Mouse (Mus musculus): ENCODE measurements at regions not wholly inside any gene's neighbourhood (a gene's known extent, or its start where the extent isn't known, plus 50 kb on each side); places are given as distances from the start of the nearest gene placed in this dataset. TPM values are rescaled to one million over a fixed set of nuclear protein-coding genes. Genes with fewer than 3 reads are reported as not detected.
A peak's percentile ranks its signal among the peaks of the same experiment; 100 is the strongest.

- Histone ChIP-seq H3K27ac (no peak overlapping the region), H3K36me3 (no peaks in the 10 kb centered on the region), H3K4me3 (replicated peaks) (no peak overlapping the region), H3K27me3 (no peaks in the 10 kb centered on the region), H3K4me1 (no peaks in the 10 kb centered on the region), H3K9me3 (replicated peaks) (no peaks in the 10 kb centered on the region), H3K4me2 (no peak overlapping the region), H3K9ac (no peak overlapping the region)
- WGBS, result 71% methylated on average over 2 of the region's 2 CpGs
- ATAC-seq (replicated peaks; ENCODE audit: low FRiP score), result no peak
Observed at GRCm38 (mm10) chr13:75590836-75591235, 115.7 kb upstream of the Ell2 start.

GRCm38 (mm10) chr13:75596856-75597255, 109.7 kb upstream of the Ell2 start:
- Histone ChIP-seq H3K9me3 (replicated peaks) (no peaks in the 10 kb centered on the region), H3K4me2 (no peak overlapping the region), H3K27me3 (no peaks in the 10 kb centered on the region), H3K4me1 (no peaks in the 10 kb centered on the region), H3K36me3 (no peaks in the 10 kb centered on the region), H3K4me3 (replicated peaks) (no peak overlapping the region), H3K9ac (no peak overlapping the region), H3K27ac (no peak overlapping the region)
- no peak for ATAC-seq (replicated peaks; ENCODE audit: low FRiP score)
- 82% methylated on average over 2 of the region's 2 CpGs for WGBS

- ATAC-seq (replicated peaks; ENCODE audit: low FRiP score), result no peak
- H3K4me1 ChIP-seq, result no peaks in the 10 kb centered on the region
- H3K9me3 ChIP-seq (replicated peaks), result no peaks in the 10 kb centered on the region
- H3K4me2 ChIP-seq, result no peak overlapping the region
- H3K27me3 ChIP-seq, result no peaks in the 10 kb centered on the region
- H3K9ac ChIP-seq, result no peak overlapping the region
- H3K36me3 ChIP-seq, result no peaks in the 10 kb centered on the region
- no peak overlapping the region for H3K4me3 ChIP-seq (replicated peaks)
- no peak overlapping the region for H3K27ac ChIP-seq
Observed at GRCm38 (mm10) chr13:75598186-75598585, 108.4 kb upstream of the Ell2 start.

- ATAC-seq (replicated peaks; ENCODE audit: low FRiP score), result no peak
- H3K4me3 ChIP-seq (replicated peaks), result no peak overlapping the region
- 90% methylated on average over 1 of the region's 1 CpGs for WGBS
Observed at GRCm38 (mm10) chr13:75598675-75599074, 107.9 kb upstream of the Ell2 start.

GRCm38 (mm10) chr13:75623229-75623628, 83.3 kb upstream of the Ell2 start:
- no peak overlapping the region for H3K4me3 ChIP-seq (replicated peaks)
- no peak overlapping the region for H3K27ac ChIP-seq
- no peaks in the 10 kb centered on the region for H3K9me3 ChIP-seq (replicated peaks)
- WGBS, result 87% methylated on average over 3 of the region's 3 CpGs
- H3K4me1 ChIP-seq, result no peaks in the 10 kb centered on the region
- ATAC-seq (replicated peaks; ENCODE audit: low FRiP score), result no peak
- no peaks in the 10 kb centered on the region for H3K36me3 ChIP-seq
- H3K27me3 ChIP-seq, result no peaks in the 10 kb centered on the region
- no peak overlapping the region for H3K9ac ChIP-seq
- H3K4me2 ChIP-seq, result no peak overlapping the region

More at GRCm38 (mm10) chr13:75598675-75599074, 107.9 kb upstream of the Ell2 start:
- Histone ChIP-seq H3K27ac (no peak overlapping the region), H3K4me2 (no peak overlapping the region), H3K36me3 (no peaks in the 10 kb centered on the region), H3K4me1 (no peaks in the 10 kb centered on the region), H3K9me3 (replicated peaks) (no peaks in the 10 kb centered on the region), H3K9ac (no peak overlapping the region), H3K27me3 (no peaks in the 10 kb centered on the region)

- H3K27me3 ChIP-seq, result no peaks in the 10 kb centered on the region
- H3K4me1 ChIP-seq, result no peaks in the 10 kb centered on the region
- no peak overlapping the region for H3K4me3 ChIP-seq (replicated peaks)
- H3K9ac ChIP-seq, result no peak overlapping the region
- no peak overlapping the region for H3K27ac ChIP-seq
- ATAC-seq (replicated peaks; ENCODE audit: low FRiP score), result no peak
- H3K36me3 ChIP-seq, result no peaks in the 10 kb centered on the region
- no peak overlapping the region for H3K4me2 ChIP-seq
- WGBS, result 78% methylated on average over 1 of the region's 1 CpGs
- no peaks in the 10 kb centered on the region for H3K9me3 ChIP-seq (replicated peaks)
Observed at GRCm38 (mm10) chr13:75627405-75627804, 79.2 kb upstream of the Ell2 start.

GRCm38 (mm10) chr13:75631048-75631447, 75.5 kb upstream of the Ell2 start:
- Histone ChIP-seq H3K27ac (no peak overlapping the region), H3K4me3 (replicated peaks) (no peak overlapping the region), H3K27me3 (no peaks in the 10 kb centered on the region), H3K4me1 (no peaks in the 10 kb centered on the region), H3K9me3 (replicated peaks) (no peaks in the 10 kb centered on the region), H3K9ac (no peak overlapping the region), H3K36me3 (no peaks in the 10 kb centered on the region), H3K4me2 (no peak overlapping the region)
- ATAC-seq (replicated peaks; ENCODE audit: low FRiP score), result no peak
- WGBS, result 97% methylated on average over 1 of the region's 1 CpGs

GRCm38 (mm10) chr13:75647513-75647912, 59.0 kb upstream of the Ell2 start:
- Histone ChIP-seq H3K36me3 (no peaks in the 10 kb centered on the region), H3K4me3 (replicated peaks) (no peak overlapping the region), H3K27ac (no peak overlapping the region), H3K9me3 (replicated peaks) (no peaks in the 10 kb centered on the region), H3K27me3 (no peaks in the 10 kb centered on the region), H3K4me1 (no peaks in the 10 kb centered on the region), H3K4me2 (no peak overlapping the region), H3K9ac (no peak overlapping the region)
- no peak for ATAC-seq (replicated peaks; ENCODE audit: low FRiP score)
- WGBS, result 29% methylated on average over 1 of the region's 1 CpGs

GRCm38 (mm10) chr13:75651941-75652340, 54.6 kb upstream of the Ell2 start:
- no peaks in the 10 kb centered on the region for H3K9me3 ChIP-seq (replicated peaks)
- no peaks in the 10 kb centered on the region for H3K27me3 ChIP-seq
- WGBS, result 80% methylated on average over 3 of the region's 3 CpGs
- H3K4me3 ChIP-seq (replicated peaks), result no peak overlapping the region
- H3K9ac ChIP-seq, result no peak overlapping the region
- H3K4me2 ChIP-seq, result no peak overlapping the region
- no peak overlapping the region for H3K27ac ChIP-seq
- ATAC-seq (replicated peaks; ENCODE audit: low FRiP score), result no peak
- H3K4me1 ChIP-seq, result no peaks in the 10 kb centered on the region
- no peaks in the 10 kb centered on the region for H3K36me3 ChIP-seq

- ATAC-seq (replicated peaks; ENCODE audit: low FRiP score), result no peak
- Histone ChIP-seq H3K9ac (no peak overlapping the region), H3K27ac (no peak overlapping the region), H3K36me3 (no peaks in the 10 kb centered on the region), H3K9me3 (replicated peaks) (no peaks in the 10 kb centered on the region), H3K4me3 (replicated peaks) (no peak overlapping the region), H3K27me3 (no peaks in the 10 kb centered on the region), H3K4me2 (no peak overlapping the region), H3K4me1 (no peaks in the 10 kb centered on the region)
- WGBS, result 85% methylated on average over 2 of the region's 2 CpGs
Observed at GRCm38 (mm10) chr13:75652966-75653365, 53.6 kb upstream of the Ell2 start.

MicroRNAs encoded in the stretch of these regions (microRNA counts, 519-probe panel; counts per million panel counts)
- microRNA mmu-miR-682, result 2,480 counts per million, percentile 43 among the panel's probes with 10 or more counts

Small RNAs in the stretch of these regions (microRNA-seq; reads per million reads assigned to microRNA genes)
- not detected for gene Mir682
